Mouse (Mus musculus): ENCODE results near the gene Prkce. TPM values are rescaled to one million over a fixed set of nuclear protein-coding genes. Genes with fewer than 3 reads are reported as not detected.

Prkce gene
- polyA plus RNA-seq, 1 experiment from 2014 or later: 18.7 TPM

DNA sequence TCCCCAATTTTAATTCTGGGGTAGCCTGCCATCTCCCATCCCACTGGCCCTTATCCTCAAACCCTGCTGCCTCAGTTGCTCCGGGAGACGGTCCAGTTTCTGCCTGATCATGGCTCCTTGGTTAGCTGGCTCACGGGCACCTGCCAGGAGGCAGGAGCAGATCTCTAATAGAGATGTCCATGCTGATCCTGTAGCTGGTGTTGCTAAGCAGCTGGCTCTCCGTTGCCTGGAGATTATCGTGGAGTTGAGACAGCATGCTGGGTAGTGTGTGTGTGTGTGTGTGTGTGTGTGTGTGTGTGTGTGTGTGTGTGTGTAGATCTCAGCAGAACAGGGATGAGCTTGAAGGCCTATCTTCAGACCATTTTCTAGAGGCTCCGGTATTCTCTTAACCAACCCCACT is 262.3 kb downstream of the Prkce start:
- Histone ChIP-seq H3K27me3 (no peaks in the 10 kb centered on the region), H3K27ac (no peak overlapping the region), H3K9ac (no peak overlapping the region), H3K9me3 (no peaks in the 10 kb centered on the region), H3K36me3 (no peaks in the 10 kb centered on the region), H3K4me2 (no peak overlapping the region), H3K4me3 (no peak overlapping the region), H3K4me1 (replicated peaks) (no peaks in the 10 kb centered on the region)
- 64% methylated on average over 6 of the region's 6 CpGs for WGBS
- no peak; the same call in 1 of the 2 replicates for ATAC-seq (ENCODE audit: low FRiP score)

- H3K4me2 ChIP-seq: no peak overlapping the region
- ATAC-seq (ENCODE audit: low FRiP score): no peak
- 76% methylated on average over 2 of the region's 2 CpGs for WGBS
- H3K4me3 ChIP-seq: no peak overlapping the region
- no peak overlapping the region for H3K27ac ChIP-seq
- no peak overlapping the region for H3K9ac ChIP-seq
- H3K36me3 ChIP-seq: no peaks in the 10 kb centered on the region
- H3K4me1 ChIP-seq (replicated peaks): no peaks in the 10 kb centered on the region; the same call in 1 of the 2 replicates
- H3K27me3 ChIP-seq: no peaks in the 10 kb centered on the region
- H3K9me3 ChIP-seq: no peaks in the 10 kb centered on the region
Measured at GRCm38 (mm10) chr17:86433117-86433516, 265.5 kb downstream of the Prkce start.

- H3K9ac ChIP-seq: no peak overlapping the region
- no peaks in the 10 kb centered on the region; the same call in 1 of the 2 replicates for H3K4me1 ChIP-seq (replicated peaks)
- H3K36me3 ChIP-seq: no peaks in the 10 kb centered on the region
- H3K9me3 ChIP-seq: no peaks in the 10 kb centered on the region
- no peak overlapping the region for H3K4me3 ChIP-seq
- ATAC-seq (ENCODE audit: low FRiP score): no peak
- no peak overlapping the region for H3K4me2 ChIP-seq
- no peaks in the 10 kb centered on the region for H3K27me3 ChIP-seq
- no peak overlapping the region for H3K27ac ChIP-seq
- WGBS: 92% methylated on average over 11 of the region's 11 CpGs
Measured at GRCm38 (mm10) chr17:86433813-86434212, 266.2 kb downstream of the Prkce start.

GRCm38 (mm10) chr17:86434781-86435180 is 267.2 kb downstream of the Prkce start:
- Histone ChIP-seq H3K27me3 (no peaks in the 10 kb centered on the region), H3K4me3 (no peak overlapping the region), H3K4me2 (no peak overlapping the region), H3K9me3 (no peaks in the 10 kb centered on the region), H3K9ac (no peak overlapping the region), H3K27ac (no peak overlapping the region), H3K4me1 (replicated peaks) (no peaks in the 10 kb centered on the region; the same call in 1 of the 2 replicates), H3K36me3 (no peaks in the 10 kb centered on the region)
- 58% methylated on average over 2 of the region's 2 CpGs for WGBS
- no peak for ATAC-seq (ENCODE audit: low FRiP score)

DNA sequence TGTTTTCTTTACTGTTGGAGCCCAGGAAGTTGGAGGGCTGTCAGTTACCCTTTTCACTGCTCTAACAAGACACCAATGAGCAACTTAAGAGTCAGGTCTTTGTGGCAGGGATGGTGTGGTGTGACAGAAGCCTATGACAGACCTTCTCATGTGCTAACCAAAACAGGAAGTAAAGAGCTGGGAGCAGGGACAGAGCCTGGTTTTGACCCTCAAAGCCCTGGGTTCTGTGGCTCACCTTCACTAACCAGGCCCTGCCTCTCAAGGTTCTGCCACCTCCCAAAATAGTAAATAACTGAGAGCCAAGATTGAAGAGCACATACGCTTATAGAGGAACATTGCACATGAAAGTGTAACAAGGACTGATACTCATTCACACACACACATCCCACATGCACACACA is 268.0 kb downstream of the Prkce start:
- no peak overlapping the region for H3K27ac ChIP-seq
- no peaks in the 10 kb centered on the region for H3K27me3 ChIP-seq
- ATAC-seq (ENCODE audit: low FRiP score): no peak
- H3K4me1 ChIP-seq (replicated peaks): no peaks in the 10 kb centered on the region; the same call in 1 of the 2 replicates
- 100% methylated on average over 1 of the region's 1 CpGs for WGBS
- no peaks in the 10 kb centered on the region for H3K36me3 ChIP-seq
- H3K9ac ChIP-seq: no peak overlapping the region
- H3K4me3 ChIP-seq: no peak overlapping the region
- no peak overlapping the region for H3K4me2 ChIP-seq
- no peaks in the 10 kb centered on the region for H3K9me3 ChIP-seq

- Histone ChIP-seq H3K4me3 (no peak overlapping the region), H3K4me1 (replicated peaks) (no peaks in the 10 kb centered on the region; the same call in 1 of the 2 replicates), H3K27ac (no peak overlapping the region), H3K9ac (no peak overlapping the region), H3K36me3 (no peaks in the 10 kb centered on the region), H3K4me2 (no peak overlapping the region), H3K27me3 (no peaks in the 10 kb centered on the region), H3K9me3 (no peaks in the 10 kb centered on the region)
- no peak for ATAC-seq (ENCODE audit: low FRiP score)
- WGBS: 90% methylated on average over 2 of the region's 2 CpGs
Measured at GRCm38 (mm10) chr17:86435984-86436383, 268.4 kb downstream of the Prkce start.

GRCm38 (mm10) chr17:86436583-86437370 is 269.2 kb downstream of the Prkce start:
- H3K4me3 ChIP-seq: no peak overlapping the region
- no peak overlapping the region for H3K9ac ChIP-seq
- H3K4me2 ChIP-seq: no peak overlapping the region
- WGBS: 92% methylated on average over 12 of the region's 12 CpGs
- H3K9me3 ChIP-seq: no peaks in the 10 kb centered on the region
- ATAC-seq (ENCODE audit: low FRiP score): no peak
- no peaks in the 10 kb centered on the region for H3K36me3 ChIP-seq
- no peaks in the 10 kb centered on the region; the same call in 1 of the 2 replicates for H3K4me1 ChIP-seq (replicated peaks)
- H3K27ac ChIP-seq: no peak overlapping the region
- H3K27me3 ChIP-seq: no peaks in the 10 kb centered on the region

GRCm38 (mm10) chr17:86437516-86438277 is 270.1 kb downstream of the Prkce start:
- Histone ChIP-seq H3K27me3 (no peaks in the 10 kb centered on the region), H3K4me2 (no peak overlapping the region), H3K36me3 (no peaks in the 10 kb centered on the region), H3K9ac (no peak overlapping the region), H3K4me1 (replicated peaks) (no peaks in the 10 kb centered on the region; the same call in 1 of the 2 replicates), H3K4me3 (no peak overlapping the region), H3K9me3 (no peaks in the 10 kb centered on the region), H3K27ac (no peak overlapping the region)
- ATAC-seq (ENCODE audit: low FRiP score): no peak
- 80% methylated on average over 20 of the region's 20 CpGs for WGBS

DNA sequence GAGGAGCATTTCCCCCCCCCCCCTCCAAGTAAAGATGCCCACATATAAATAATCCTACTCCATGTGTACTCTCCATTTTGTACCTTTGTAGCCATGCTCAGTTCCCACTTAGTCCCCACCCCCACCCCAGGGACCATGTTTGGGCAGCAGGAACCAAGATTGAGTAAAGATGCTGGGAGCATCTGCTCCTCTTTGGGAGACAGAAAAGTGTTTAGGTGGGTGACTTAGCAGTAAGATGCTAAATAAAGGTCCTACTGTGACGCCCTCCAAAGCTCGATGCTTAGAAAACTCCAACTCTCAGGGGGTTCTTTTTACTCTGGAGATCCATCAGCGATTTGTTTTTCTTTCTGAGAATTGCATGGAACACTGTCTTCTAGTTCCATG is 270.7 kb downstream of the Prkce start:
- ATAC-seq (ENCODE audit: low FRiP score): no peak
- no peak overlapping the region for H3K4me2 ChIP-seq
- H3K9ac ChIP-seq: no peak overlapping the region
- 88% methylated on average over 3 of the region's 3 CpGs for WGBS
- no peak overlapping the region for H3K27ac ChIP-seq
- H3K27me3 ChIP-seq: no peaks in the 10 kb centered on the region
- no peaks in the 10 kb centered on the region for H3K36me3 ChIP-seq
- no peak overlapping the region for H3K4me3 ChIP-seq
- no peaks in the 10 kb centered on the region for H3K9me3 ChIP-seq
- no peaks in the 10 kb centered on the region; the same call in 1 of the 2 replicates for H3K4me1 ChIP-seq (replicated peaks)

- 78% methylated on average over 5 of the region's 5 CpGs for WGBS
- no peaks in the 10 kb centered on the region for H3K36me3 ChIP-seq
- H3K4me2 ChIP-seq: no peak overlapping the region
- H3K9me3 ChIP-seq: no peaks in the 10 kb centered on the region
- ATAC-seq (ENCODE audit: low FRiP score): no peak
- no peak overlapping the region for H3K27ac ChIP-seq
- no peak overlapping the region for H3K9ac ChIP-seq
- H3K27me3 ChIP-seq: no peaks in the 10 kb centered on the region
- H3K4me1 ChIP-seq (replicated peaks): no peaks in the 10 kb centered on the region; the same call in 1 of the 2 replicates
- H3K4me3 ChIP-seq: no peak overlapping the region
Measured at GRCm38 (mm10) chr17:86438763-86439162, 271.2 kb downstream of the Prkce start.

GRCm38 (mm10) chr17:86441098-86441497 is 273.5 kb downstream of the Prkce start:
- no peaks in the 10 kb centered on the region for H3K27me3 ChIP-seq
- H3K9ac ChIP-seq: no peak overlapping the region
- H3K27ac ChIP-seq: no peak overlapping the region
- peaks cover 9% of the 10 kb centered on the region for H3K4me1 ChIP-seq (replicated peaks)
- ATAC-seq (ENCODE audit: low FRiP score): no peak
- no peaks in the 10 kb centered on the region for H3K36me3 ChIP-seq
- H3K4me3 ChIP-seq: no peak overlapping the region
- no peaks in the 10 kb centered on the region for H3K9me3 ChIP-seq
- WGBS: 93% methylated on average over 7 of the region's 7 CpGs
- no peak overlapping the region for H3K4me2 ChIP-seq

DNA sequence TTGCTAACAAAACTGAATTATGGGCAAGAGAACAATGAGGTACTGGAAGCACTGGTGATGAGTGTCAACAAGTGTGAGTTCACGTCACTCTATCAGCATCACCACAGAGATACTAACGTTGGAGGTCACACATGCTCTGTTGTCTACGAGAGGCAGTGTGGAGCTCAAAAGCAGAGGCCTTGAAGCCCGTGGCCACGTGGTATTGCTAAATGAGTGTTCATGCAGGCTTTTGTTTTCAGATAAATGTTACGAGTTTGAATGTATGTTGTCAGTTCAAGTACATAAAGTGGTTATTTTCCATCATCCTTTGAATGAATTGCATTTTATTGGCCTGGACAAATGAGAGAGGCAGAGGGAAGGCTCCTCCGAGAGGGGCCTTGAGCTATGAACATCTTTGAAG is 276.3 kb downstream of the Prkce start:
- H3K27me3 ChIP-seq: no peaks in the 10 kb centered on the region
- peaks cover 9% of the 10 kb centered on the region for H3K4me1 ChIP-seq (replicated peaks)
- H3K9me3 ChIP-seq: 0 out of 2 replicates have a peak, but pooled peaks cover 3% of the 10 kb centered on the region
- no peak overlapping the region for H3K27ac ChIP-seq
- ATAC-seq (ENCODE audit: low FRiP score): no peak
- H3K4me2 ChIP-seq: no peak overlapping the region
- 72% methylated on average over 7 of the region's 7 CpGs for WGBS
- no peak overlapping the region for H3K4me3 ChIP-seq
- H3K9ac ChIP-seq: no peak overlapping the region
- no peaks in the 10 kb centered on the region for H3K36me3 ChIP-seq
